Mouse (Mus musculus) thymus, adult 2 months (tissue): ENCODE measurements around the gene Ppp1r9a.

Experiments
- CTCF ChIP-seq: fragments of 200-500 bp; IDR thresholded peaks from 2 replicates; pipeline ENCODE4 v1.5.1; 2012; ENCODE audit warnings: mild to moderate bottlenecking, control low read depth, low read length, moderate library complexity, borderline replicate concordance; ENCODE audit not compliant: control insufficient read depth, poor library complexity, insufficient read depth; ENCODE audit errors: extremely low read depth
- POLR2A ChIP-seq: fragments of 200-500 bp; IDR thresholded peaks from 2 replicates; pipeline ENCODE4 v1.6.1; 2012; ENCODE audit warnings: mild to moderate bottlenecking, low read length, control low read depth, moderate library complexity; ENCODE audit not compliant: control insufficient read depth, poor library complexity, insufficient read depth; ENCODE audit errors: extremely low read depth

- TF ChIP-seq CTCF (no peak), POLR2A (no peak)
Observed at GRCm38 (mm10) chr6:5155313-5155927, 252.7 kb downstream of the Ppp1r9a start.
